Mouse (Mus musculus): ENCODE data around the gene Gpa33. TPM values are rescaled to one million over a fixed set of nuclear protein-coding genes. Genes with fewer than 3 reads are reported as not detected.

The Gpa33 gene
- polyA plus RNA-seq, 1 experiment from 2014 or later = 0.25 TPM

GRCm38 (mm10) chr1:166154162-166155112 lies 24.4 kb downstream of the Gpa33 start:
- peak overlapping the region; percentile 27 for H3K9ac ChIP-seq (ENCODE audit: low read length)
- peak overlapping the region; percentile 39 for H3K4me3 ChIP-seq (ENCODE audit: low read length)
- no peak overlapping the region for H3K27ac ChIP-seq (ENCODE audit: low read length)
- peaks cover 4% of the 10 kb centered on the region; the same call in 1 of the 2 replicates for H3K4me1 ChIP-seq (replicated peaks; ENCODE audit: control insufficient read depth, insufficient read depth, low read length)
- peak; percentile 63 for ATAC-seq (ENCODE audit: low read depth)
- H3K4me2 ChIP-seq (ENCODE audit: low read depth, low read length) = peak overlapping the region; percentile 71
- peaks cover 23% of the 10 kb centered on the region for H3K27me3 ChIP-seq (ENCODE audit: control insufficient read depth, insufficient read depth, low read depth, low read length)
- no peaks in the 10 kb centered on the region for H3K9me3 ChIP-seq (ENCODE audit: control insufficient read depth, low read length)
- H3K36me3 ChIP-seq (ENCODE audit: control insufficient read depth, insufficient read depth, low read length) = no peaks in the 10 kb centered on the region
- WGBS = 6% methylated on average over 29 of the region's 29 CpGs

- no peak for ATAC-seq (ENCODE audit: low read depth)
- H3K36me3 ChIP-seq (ENCODE audit: control insufficient read depth, insufficient read depth, low read length) = no peaks in the 10 kb centered on the region
- H3K9me3 ChIP-seq (ENCODE audit: control insufficient read depth, low read length) = no peaks in the 10 kb centered on the region
- no peak overlapping the region for H3K27ac ChIP-seq (ENCODE audit: low read length)
- 24% methylated on average over 10 of the region's 10 CpGs for WGBS
- H3K27me3 ChIP-seq (ENCODE audit: control insufficient read depth, insufficient read depth, low read depth, low read length) = peaks cover 28% of the 10 kb centered on the region
- H3K4me3 ChIP-seq (ENCODE audit: low read length) = no peak overlapping the region
- H3K4me2 ChIP-seq (ENCODE audit: low read depth, low read length) = no peak overlapping the region
- no peak overlapping the region for H3K9ac ChIP-seq (ENCODE audit: low read length)
- peaks cover 4% of the 10 kb centered on the region; the same call in 1 of the 2 replicates for H3K4me1 ChIP-seq (replicated peaks; ENCODE audit: control insufficient read depth, insufficient read depth, low read length)
Observed at GRCm38 (mm10) chr1:166155113-166155494, 25.1 kb downstream of the Gpa33 start.

GRCm38 (mm10) chr1:166157712-166158111 lies 27.7 kb downstream of the Gpa33 start:
- ATAC-seq (ENCODE audit: low read depth) = no peak
- 55% methylated on average over 12 of the region's 12 CpGs for WGBS
- Histone ChIP-seq H3K9ac (ENCODE audit: low read length) (no peak overlapping the region), H3K9me3 (ENCODE audit: control insufficient read depth, low read length) (no peaks in the 10 kb centered on the region), H3K4me3 (ENCODE audit: low read length) (no peak overlapping the region), H3K36me3 (ENCODE audit: control insufficient read depth, insufficient read depth, low read length) (no peaks in the 10 kb centered on the region), H3K27me3 (ENCODE audit: control insufficient read depth, insufficient read depth, low read depth, low read length) (peaks cover 32% of the 10 kb centered on the region), H3K27ac (ENCODE audit: low read length) (no peak overlapping the region), H3K4me1 (replicated peaks; ENCODE audit: control insufficient read depth, insufficient read depth, low read length) (peaks cover 4% of the 10 kb centered on the region; the same call in 1 of the 2 replicates), H3K4me2 (ENCODE audit: low read depth, low read length) (no peak overlapping the region)

- no peaks in the 10 kb centered on the region for H3K36me3 ChIP-seq (ENCODE audit: control insufficient read depth, insufficient read depth, low read length)
- 54% methylated on average over 9 of the region's 9 CpGs for WGBS
- no peak overlapping the region for H3K27ac ChIP-seq (ENCODE audit: low read length)
- no peak overlapping the region for H3K9ac ChIP-seq (ENCODE audit: low read length)
- H3K4me2 ChIP-seq (ENCODE audit: low read depth, low read length) = no peak overlapping the region
- H3K27me3 ChIP-seq (ENCODE audit: control insufficient read depth, insufficient read depth, low read depth, low read length) = peaks cover 32% of the 10 kb centered on the region
- H3K4me3 ChIP-seq (ENCODE audit: low read length) = no peak overlapping the region
- ATAC-seq (ENCODE audit: low read depth) = no peak
- peaks cover 4% of the 10 kb centered on the region; the same call in 1 of the 2 replicates for H3K4me1 ChIP-seq (replicated peaks; ENCODE audit: control insufficient read depth, insufficient read depth, low read length)
- no peaks in the 10 kb centered on the region for H3K9me3 ChIP-seq (ENCODE audit: control insufficient read depth, low read length)
Observed at GRCm38 (mm10) chr1:166158664-166159063, 28.6 kb downstream of the Gpa33 start.

- H3K9ac ChIP-seq (ENCODE audit: low read length) = no peak overlapping the region
- WGBS = 51% methylated on average over 5 of the region's 5 CpGs
- no peak overlapping the region for H3K4me3 ChIP-seq (ENCODE audit: low read length)
- no peaks in the 10 kb centered on the region for H3K36me3 ChIP-seq (ENCODE audit: control insufficient read depth, insufficient read depth, low read length)
- H3K9me3 ChIP-seq (ENCODE audit: control insufficient read depth, low read length) = no peaks in the 10 kb centered on the region
- H3K27me3 ChIP-seq (ENCODE audit: control insufficient read depth, insufficient read depth, low read depth, low read length) = peaks cover 26% of the 10 kb centered on the region
- no peaks in the 10 kb centered on the region for H3K4me1 ChIP-seq (replicated peaks; ENCODE audit: control insufficient read depth, insufficient read depth, low read length)
- ATAC-seq (ENCODE audit: low read depth) = 0 out of 2 replicates have a peak, but pooled peaks have one; percentile 26
- H3K27ac ChIP-seq (ENCODE audit: low read length) = no peak overlapping the region
- no peak overlapping the region for H3K4me2 ChIP-seq (ENCODE audit: low read depth, low read length)
Observed at GRCm38 (mm10) chr1:166160111-166160510, 30.1 kb downstream of the Gpa33 start.

- no peak overlapping the region for H3K9ac ChIP-seq (ENCODE audit: low read length)
- 0 out of 2 replicates have a peak overlapping the region, but pooled peaks have one; percentile 21 for H3K4me2 ChIP-seq (ENCODE audit: low read depth, low read length)
- H3K36me3 ChIP-seq (ENCODE audit: control insufficient read depth, insufficient read depth, low read length) = no peaks in the 10 kb centered on the region
- ATAC-seq (ENCODE audit: low read depth) = peak; percentile 36
- no peaks in the 10 kb centered on the region for H3K4me1 ChIP-seq (replicated peaks; ENCODE audit: control insufficient read depth, insufficient read depth, low read length)
- 15% methylated on average over 24 of the region's 24 CpGs for WGBS
- no peak overlapping the region for H3K27ac ChIP-seq (ENCODE audit: low read length)
- no peaks in the 10 kb centered on the region for H3K9me3 ChIP-seq (ENCODE audit: control insufficient read depth, low read length)
- no peak overlapping the region for H3K4me3 ChIP-seq (ENCODE audit: low read length)
- peaks cover 22% of the 10 kb centered on the region for H3K27me3 ChIP-seq (ENCODE audit: control insufficient read depth, insufficient read depth, low read depth, low read length)
Observed at GRCm38 (mm10) chr1:166160569-166161445, 30.8 kb downstream of the Gpa33 start.

GRCm38 (mm10) chr1:166164580-166164979 lies 34.5 kb downstream of the Gpa33 start:
- H3K4me1 ChIP-seq (replicated peaks; ENCODE audit: control insufficient read depth, insufficient read depth, low read length) = no peaks in the 10 kb centered on the region
- WGBS = 90% methylated on average over 14 of the region's 14 CpGs
- H3K36me3 ChIP-seq (ENCODE audit: control insufficient read depth, insufficient read depth, low read length) = no peaks in the 10 kb centered on the region
- H3K27me3 ChIP-seq (ENCODE audit: control insufficient read depth, insufficient read depth, low read depth, low read length) = peaks cover 8% of the 10 kb centered on the region
- ATAC-seq (ENCODE audit: low read depth) = no peak
- H3K9ac ChIP-seq (ENCODE audit: low read length) = no peak overlapping the region
- no peaks in the 10 kb centered on the region for H3K9me3 ChIP-seq (ENCODE audit: control insufficient read depth, low read length)
- H3K4me3 ChIP-seq (ENCODE audit: low read length) = no peak overlapping the region
- H3K4me2 ChIP-seq (ENCODE audit: low read depth, low read length) = no peak overlapping the region
- no peak overlapping the region for H3K27ac ChIP-seq (ENCODE audit: low read length)

GRCm38 (mm10) chr1:166165159-166165558 lies 35.1 kb downstream of the Gpa33 start:
- H3K27ac ChIP-seq (ENCODE audit: low read length) = no peak overlapping the region
- no peak for ATAC-seq (ENCODE audit: low read depth)
- peaks cover 4% of the 10 kb centered on the region for H3K27me3 ChIP-seq (ENCODE audit: control insufficient read depth, insufficient read depth, low read depth, low read length)
- no peak overlapping the region for H3K9ac ChIP-seq (ENCODE audit: low read length)
- H3K36me3 ChIP-seq (ENCODE audit: control insufficient read depth, insufficient read depth, low read length) = no peaks in the 10 kb centered on the region
- no peak overlapping the region for H3K4me2 ChIP-seq (ENCODE audit: low read depth, low read length)
- WGBS = 89% methylated on average over 9 of the region's 9 CpGs
- no peaks in the 10 kb centered on the region for H3K9me3 ChIP-seq (ENCODE audit: control insufficient read depth, low read length)
- no peaks in the 10 kb centered on the region for H3K4me1 ChIP-seq (replicated peaks; ENCODE audit: control insufficient read depth, insufficient read depth, low read length)
- no peak overlapping the region for H3K4me3 ChIP-seq (ENCODE audit: low read length)

GRCm38 (mm10) chr1:166167405-166167804 lies 37.4 kb downstream of the Gpa33 start:
- Histone ChIP-seq H3K27me3 (ENCODE audit: control insufficient read depth, insufficient read depth, low read depth, low read length) (no peaks in the 10 kb centered on the region), H3K9me3 (ENCODE audit: control insufficient read depth, low read length) (no peaks in the 10 kb centered on the region), H3K4me3 (ENCODE audit: low read length) (no peak overlapping the region), H3K4me1 (replicated peaks; ENCODE audit: control insufficient read depth, insufficient read depth, low read length) (no peaks in the 10 kb centered on the region), H3K9ac (ENCODE audit: low read length) (no peak overlapping the region), H3K27ac (ENCODE audit: low read length) (no peak overlapping the region), H3K4me2 (ENCODE audit: low read depth, low read length) (no peak overlapping the region), H3K36me3 (ENCODE audit: control insufficient read depth, insufficient read depth, low read length) (no peaks in the 10 kb centered on the region)
- ATAC-seq (ENCODE audit: low read depth) = no peak
- WGBS = 86% methylated on average over 4 of the region's 4 CpGs
